ENCODE assay signal across 20 mouse cellular contexts in the genomic region with DNA sequence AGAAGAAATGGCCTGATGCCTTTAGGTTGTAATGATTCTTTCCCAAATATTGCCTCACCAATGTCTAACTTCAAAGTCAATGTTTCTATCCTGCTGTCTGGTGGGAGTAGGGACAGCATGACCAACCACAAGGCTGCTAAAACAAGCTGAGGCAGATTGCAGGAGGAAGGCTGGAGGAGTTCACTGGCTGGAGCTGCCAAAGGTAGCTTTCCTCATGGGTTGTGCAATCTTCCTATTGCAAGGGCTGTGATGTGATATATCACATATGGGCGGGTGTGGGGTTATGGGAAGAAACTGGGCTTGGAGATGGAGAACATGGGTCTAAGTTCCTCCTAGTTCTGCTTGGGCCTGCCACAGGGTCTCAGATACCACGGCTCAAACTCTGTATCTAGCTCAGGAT.
A peak's percentile ranks its signal among the peaks of the same experiment; 100 is the strongest.
DNase-seq lines count a peak whose midpoint lies in the region; ATAC-seq and TF ChIP-seq lines count a peak whose summit lies in the region.
"Had no signal": no experiment of that assay in that cellular context is flagged by ENCODE, and none has a peak within 500 bp of the region (broad histone marks: within the 10 kb centered on the region; RNA-seq: fewer than 3 reads in every experiment).

No protein-coding gene starts in this region.

- no peaks in the 10 kb centered on the region for H3K36me3 ChIP-seq in lung, embryonic 14.5 days (ENCODE audit: insufficient read depth)
- H3K36me3 ChIP-seq: limb, embryonic 15.5 days; midbrain, embryonic 15.5 days had no signal

- no peak for TF ChIP-seq CTCF in left cerebral cortex, adult 2 months (IDR thresholded peaks at IDR 0.05)
- no peak for TF ChIP-seq CTCF in lung, embryonic 14.5 days (IDR thresholded peaks at IDR 0.05; ENCODE audit: low read depth)

- peak; percentile 79 for ATAC-seq in frontal cortex, adult (ENCODE audit: low TSS enrichment)
- peak; percentile 41; the same call in 1 of the 2 replicates for ATAC-seq in lung, embryonic 14.5 days (ENCODE audit: insufficient read depth)
- peak; percentile 70 for ATAC-seq in megakaryocyte, adult 5-6 weeks (ENCODE audit: poor library complexity, severe bottlenecking)
- ATAC-seq: forebrain, postnatal 0 days; hindbrain, embryonic 16.5 days; midbrain, embryonic 15.5 days had no signal

- peak overlapping the region; percentile 78; the same call in 1 of the 2 replicates for H3K27ac ChIP-seq in left cerebral cortex, adult 2 months
- H3K27ac ChIP-seq in lung, embryonic 14.5 days (ENCODE audit: low read depth), result no peak overlapping the region
- H3K27ac ChIP-seq: limb, embryonic 15.5 days; midbrain, embryonic 15.5 days had no signal

- no peaks in the 10 kb centered on the region for H3K27me3 ChIP-seq in lung, embryonic 14.5 days (ENCODE audit: insufficient read depth, low read length)
- H3K27me3 ChIP-seq: heart, embryonic 12.5 days; limb, embryonic 15.5 days; midbrain, embryonic 15.5 days had no signal

- H3K4me1 ChIP-seq in lung, embryonic 14.5 days (ENCODE audit: insufficient read depth), result no peaks in the 10 kb centered on the region
- H3K4me1 ChIP-seq: limb, embryonic 15.5 days had no signal

- no peak overlapping the region for H3K9ac ChIP-seq in lung, embryonic 14.5 days
- H3K9ac ChIP-seq: forebrain, postnatal 0 days; heart, embryonic 12.5 days; limb, embryonic 15.5 days; midbrain, embryonic 15.5 days had no signal

- intact Hi-C loops in left cerebral cortex, adult 2 months (cut with DNase I), result loop anchor here (1.0 to 5.0 kb wide), 2 partner anchors 49 to 96 kb away; no protein-coding TSS in a partner anchor
- intact Hi-C loops in left cerebral cortex, postnatal 10 days (cut with DNase I), result no loop called here

- no peaks in the 10 kb centered on the region for H3K9me3 ChIP-seq in lung, embryonic 14.5 days (ENCODE audit: low read depth, low read length)
- H3K9me3 ChIP-seq: limb, embryonic 15.5 days; midbrain, embryonic 15.5 days had no signal

- WGBS in lung, embryonic 14.5 days, result 66% methylated on average over 2 of the region's 2 CpGs

- H3K4me3 ChIP-seq in left cerebral cortex, adult 2 months, result no peak overlapping the region
- H3K4me3 ChIP-seq in lung, embryonic 14.5 days (ENCODE audit: low read depth, low read length), result no peak overlapping the region
- H3K4me3 ChIP-seq: heart, embryonic 12.5 days; limb, embryonic 15.5 days; midbrain, embryonic 15.5 days had no signal

- no peak for DNase-seq in frontal cortex, postnatal 14 days (ENCODE audit: low spot score in 2 of 2)
- peak in 1 of 2 experiments; percentile 39 for DNase-seq in left cerebral cortex, adult 2 months (ENCODE audit: extremely low spot score in 1 of 2, low spot score in 2 of 2)
- DNase-seq in left cerebral cortex, postnatal 10 days (ENCODE audit: extremely low spot score in 1 of 2, low spot score in 2 of 2), result no peak
- DNase-seq in lung, embryonic 14.5 days, result peak; percentile 70
- no peak for DNase-seq in adrenal gland, postnatal 25 days
- no peak for DNase-seq in thymus, postnatal 14 days
- DNase-seq: adrenal gland, postnatal 10 days; cerebellum, adult 8-10 months; embryo, embryonic 11 days; forebrain, postnatal 0 days; gastrocnemius, postnatal 36 days; heart, postnatal 36 days; kidney, adult 2 months; thymus, postnatal 36 days had no signal

- no peak overlapping the region for H3K4me2 ChIP-seq in lung, embryonic 14.5 days
- H3K4me2 ChIP-seq: heart, embryonic 12.5 days; limb, embryonic 15.5 days; midbrain, embryonic 15.5 days had no signal
